Mouse (Mus musculus): ENCODE measurements at regions not wholly inside any gene's neighbourhood (a gene's known extent, or its start where the extent isn't known, plus 50 kb on each side); places are given as distances from the start of the nearest gene placed in this dataset.

DNA sequence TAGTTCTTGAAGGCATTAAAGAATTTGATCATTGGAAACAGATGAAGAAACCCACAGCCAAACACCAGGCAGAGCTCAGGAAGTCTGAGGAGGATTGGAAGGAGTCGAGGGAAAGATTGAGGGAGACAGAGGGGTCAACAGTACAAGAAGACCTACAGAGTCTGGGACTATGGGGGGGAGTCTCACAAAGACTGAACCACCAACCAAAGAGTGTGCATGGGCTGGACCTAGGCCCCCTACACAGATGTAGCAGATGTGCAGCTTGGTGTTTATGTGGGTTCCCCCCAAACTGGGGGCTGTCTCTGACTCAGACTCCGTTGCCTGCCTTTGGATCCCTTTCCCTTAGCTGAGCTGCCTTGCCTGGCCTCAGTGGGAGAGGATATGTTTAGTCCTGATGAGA lies 71.5 kb upstream of the Bmp2k start:
- ATAC-seq (replicated peaks; ENCODE audit: poor library complexity, severe bottlenecking) = no peak

DNA sequence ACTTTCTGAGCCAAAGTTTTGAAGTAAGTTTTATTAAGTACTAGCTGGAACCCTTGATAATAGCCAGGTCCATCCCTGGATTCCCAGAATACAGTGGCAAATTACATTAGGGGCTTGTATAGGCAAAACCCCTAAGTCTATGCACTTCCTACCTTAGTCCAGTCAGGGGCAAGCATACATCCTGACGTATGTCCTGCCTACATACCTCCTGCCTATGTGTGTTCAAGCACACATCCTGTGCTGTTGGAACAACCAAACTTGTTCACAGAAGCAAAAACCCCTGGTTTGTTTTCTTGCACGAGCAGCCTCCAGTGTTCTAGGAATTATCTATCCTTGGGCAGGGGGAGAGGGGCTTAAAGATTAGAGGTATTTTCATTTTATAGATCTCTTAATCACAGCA lies 66.4 kb upstream of the Bmp2k start:
- no peak for ATAC-seq (replicated peaks; ENCODE audit: poor library complexity, severe bottlenecking)

DNA sequence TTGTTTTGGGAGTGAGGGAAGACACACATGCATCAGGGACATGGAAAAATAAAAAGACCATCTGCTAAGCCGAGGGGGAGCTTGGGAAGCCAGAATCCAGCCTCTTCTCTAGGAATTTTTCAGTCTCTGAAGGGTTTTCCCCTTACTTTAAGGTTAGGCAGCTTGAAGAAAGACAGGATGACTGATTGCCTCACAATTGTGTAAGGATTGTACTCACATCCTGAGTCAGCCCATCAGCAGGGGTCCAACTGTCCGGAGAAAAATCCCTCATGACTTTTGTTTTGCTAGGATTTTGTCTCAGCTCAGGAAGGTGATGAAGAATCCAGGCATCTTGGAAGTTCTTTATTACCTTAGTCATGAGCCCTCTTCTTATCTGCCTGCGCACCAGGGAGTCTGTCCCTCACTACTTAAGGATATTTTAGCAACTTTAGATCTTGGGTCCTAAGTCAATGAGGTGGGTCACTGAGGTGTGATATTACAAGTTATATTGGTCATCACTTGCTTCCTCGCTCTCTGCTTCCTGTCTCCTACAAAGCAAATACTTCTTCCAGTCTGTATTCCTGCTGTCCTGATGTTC lies 65.8 kb upstream of the Bmp2k start:
- ATAC-seq (replicated peaks; ENCODE audit: poor library complexity, severe bottlenecking) = peak; percentile 43; the same call in 1 of the 2 replicates

DNA sequence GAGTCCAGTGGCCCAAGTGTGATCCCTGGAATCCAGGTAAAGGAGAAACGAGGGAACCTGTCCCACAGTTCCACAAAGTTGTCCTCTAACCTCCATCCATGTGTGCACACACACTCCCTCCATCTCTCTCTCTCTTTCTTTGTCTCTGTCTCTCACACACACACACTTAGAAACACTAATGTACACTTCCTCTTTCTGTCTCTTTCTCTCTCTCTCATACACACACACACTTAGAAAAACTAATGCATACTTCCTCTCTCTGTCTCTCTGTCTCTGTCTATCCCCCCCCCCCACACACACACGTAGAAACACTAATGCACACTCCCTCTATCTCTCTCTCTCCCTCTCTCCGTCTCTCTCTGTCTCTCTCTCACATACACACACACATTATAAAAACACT lies 61.2 kb upstream of the Bmp2k start:
- peak; percentile 82 for ATAC-seq (replicated peaks; ENCODE audit: poor library complexity, severe bottlenecking)

GRCm38 (mm10) chr5:96938718-96939117 lies 58.8 kb upstream of the Bmp2k start:
- no peak for ATAC-seq (replicated peaks; ENCODE audit: poor library complexity, severe bottlenecking)

GRCm38 (mm10) chr5:96939273-96939672 lies 58.2 kb upstream of the Bmp2k start:
- ATAC-seq (replicated peaks; ENCODE audit: poor library complexity, severe bottlenecking) = no peak

- no peak for ATAC-seq (replicated peaks; ENCODE audit: poor library complexity, severe bottlenecking)
Observed at GRCm38 (mm10) chr5:96940170-96941086, 57.1 kb upstream of the Bmp2k start.

GRCm38 (mm10) chr5:96941087-96941468 lies 56.4 kb upstream of the Bmp2k start:
- peak; percentile 82 for ATAC-seq (replicated peaks; ENCODE audit: poor library complexity, severe bottlenecking)

DNA sequence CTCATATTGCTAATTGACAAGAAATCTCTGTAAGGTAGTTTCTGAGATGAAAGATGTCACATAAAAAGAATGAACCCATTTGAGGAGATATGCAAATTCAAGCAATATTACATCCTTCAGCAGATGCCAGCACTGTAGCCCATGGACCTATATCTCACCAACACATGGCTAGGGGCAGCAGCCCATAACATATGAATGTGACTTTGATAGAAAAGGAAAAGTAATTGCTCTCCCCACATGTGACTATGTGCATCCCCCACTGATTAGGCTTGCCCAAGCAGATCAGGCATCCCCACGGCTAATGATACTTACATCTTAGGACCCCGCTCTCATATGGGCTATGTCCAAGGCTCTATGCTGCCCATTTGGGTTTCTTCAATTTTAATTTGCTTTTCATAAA lies 56.0 kb upstream of the Bmp2k start:
- no peak for ATAC-seq (replicated peaks; ENCODE audit: poor library complexity, severe bottlenecking)

Measured in granulocyte monocyte progenitor cell, adult 5-6 weeks (primary cell).